Mouse (Mus musculus) left cerebral cortex, adult 11 months (tissue): Measurements from ENCODE around the gene Slc17a4.

Experiments
- DNase-seq: peaks from one replicate; pipeline ENCODE4 v3.0.0; 2022; ENCODE audit warnings: low spot score

Gene Slc17a4

GRCm38 (mm10) chr13:23892592-23893268, 22.1 kb downstream of the Slc17a4 start:
- DNase-seq: no peak

DNA sequence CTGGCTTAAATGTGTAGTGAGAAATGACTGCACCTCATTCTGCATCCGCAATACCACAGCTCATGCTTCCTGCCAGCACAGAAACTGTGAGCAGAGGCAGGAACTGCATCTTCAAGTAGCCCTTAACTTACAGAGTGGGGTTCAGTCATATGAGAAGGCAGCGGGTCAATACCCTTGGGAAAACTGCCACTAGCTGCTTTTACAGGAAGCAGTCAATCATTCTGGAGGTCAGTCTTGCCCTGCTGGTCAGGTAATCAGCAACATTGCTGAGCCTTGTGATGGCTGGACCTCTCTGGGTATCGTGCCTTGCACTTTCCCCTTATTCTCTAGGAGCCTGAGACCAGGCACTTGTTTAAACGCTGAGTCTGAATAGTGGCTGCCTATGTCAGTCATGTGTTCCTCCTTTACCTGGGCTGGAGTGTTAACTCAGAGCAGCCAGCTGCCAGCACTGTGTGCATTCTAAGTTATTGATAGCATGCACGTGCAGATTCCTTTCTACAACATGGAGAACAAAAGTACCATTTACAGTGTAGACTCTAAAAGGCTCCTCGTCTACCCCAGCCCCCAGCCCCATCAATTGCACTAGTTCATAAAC, 25.7 kb downstream of the Slc17a4 start:
- DNase-seq: no peak

- no peak for DNase-seq
Measured at GRCm38 (mm10) chr13:23887026-23887725, 27.6 kb downstream of the Slc17a4 start.

DNA sequence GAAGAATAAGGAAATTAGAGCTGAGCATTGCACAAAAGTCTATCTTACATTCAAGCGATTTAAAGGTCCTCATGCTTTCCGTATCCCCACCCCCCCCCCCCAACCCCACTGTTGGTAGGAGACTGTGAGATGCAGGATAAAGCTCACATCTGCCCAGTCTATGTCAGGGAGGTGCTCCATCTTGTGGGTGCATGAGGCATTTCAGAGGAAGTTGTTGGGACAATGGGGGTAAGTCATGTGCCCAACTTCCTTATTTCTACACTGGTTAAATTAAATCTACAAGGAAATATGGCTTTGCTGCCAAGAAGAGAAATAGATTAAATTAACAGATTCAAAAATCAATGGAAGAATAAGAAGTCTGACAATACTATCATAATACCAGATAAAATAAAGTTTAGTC, 29.3 kb downstream of the Slc17a4 start:
- DNase-seq: no peak

DNA sequence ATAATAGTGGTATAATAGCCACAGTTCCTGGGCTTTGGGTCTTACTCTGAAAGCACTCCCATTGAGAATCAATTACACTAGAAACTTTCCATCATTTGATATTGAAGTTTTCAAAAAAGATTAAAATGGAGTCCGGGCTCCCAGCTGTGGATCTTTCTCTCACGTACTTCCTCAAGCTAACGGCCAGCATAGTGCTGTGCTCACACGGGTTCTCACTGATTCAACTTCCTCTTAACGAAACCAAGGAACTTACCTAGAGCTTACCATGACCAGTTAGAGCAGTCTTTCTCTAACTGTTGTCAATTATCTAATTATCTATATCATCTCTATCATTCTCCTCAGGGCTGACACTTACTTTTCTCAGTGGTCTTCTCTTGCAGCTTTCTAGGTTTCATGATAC, 35.2 kb downstream of the Slc17a4 start:
- DNase-seq: no peak

- no peak for DNase-seq
Measured at GRCm38 (mm10) chr13:23879106-23879505, 35.7 kb downstream of the Slc17a4 start.

DNA sequence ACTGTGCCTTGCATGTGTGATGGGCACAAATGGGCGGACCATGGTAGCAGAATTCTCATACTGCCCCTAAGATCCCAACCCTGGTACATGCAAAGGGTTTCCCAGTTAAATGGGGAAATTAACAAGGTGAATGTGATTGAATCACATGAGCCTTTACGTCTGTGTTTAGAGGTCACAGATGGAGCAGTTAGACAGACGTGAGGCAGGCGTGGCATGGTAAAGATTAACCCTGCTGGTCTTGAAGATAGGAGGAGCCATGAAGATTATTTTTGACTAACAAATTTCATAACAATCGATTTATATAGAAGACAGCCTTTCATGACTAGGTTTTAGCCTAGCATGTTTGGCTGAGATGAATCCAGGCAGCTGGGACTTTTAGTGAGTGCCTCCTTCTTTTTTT, 41.7 kb downstream of the Slc17a4 start:
- DNase-seq: no peak

GRCm38 (mm10) chr13:23869996-23870395, 44.8 kb downstream of the Slc17a4 start:
- no peak for DNase-seq

- DNase-seq: no peak
Measured at GRCm38 (mm10) chr13:23868790-23869533, 45.8 kb downstream of the Slc17a4 start.

GRCm38 (mm10) chr13:23867405-23867804, 47.4 kb downstream of the Slc17a4 start, which contains the start of gene Slc17a1:
Slc17a1 (plus strand) TSS chr13:23867750.
- no peak for DNase-seq

DNA sequence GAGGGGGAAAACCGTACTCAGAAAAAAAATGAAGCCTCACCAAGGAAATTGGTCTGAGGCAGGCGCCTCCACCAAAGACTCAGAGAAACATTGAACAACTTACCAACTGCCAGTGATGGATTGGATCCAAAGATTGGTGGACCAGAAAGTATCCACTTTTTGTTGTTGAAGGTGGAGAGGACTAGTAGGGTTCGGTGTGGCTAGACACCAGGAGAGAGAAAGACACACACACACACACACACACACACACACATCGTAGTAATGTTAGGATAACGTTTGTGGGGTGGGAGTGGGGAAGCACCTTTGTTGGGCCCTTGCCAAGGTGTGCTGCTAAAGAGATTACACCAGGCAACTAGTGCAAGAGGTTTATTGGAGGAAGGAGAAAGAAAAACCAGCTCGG, 47.8 kb downstream of the Slc17a4 start:
- DNase-seq: no peak

- DNase-seq: no peak
Measured at GRCm38 (mm10) chr13:23866086-23866710, 48.6 kb downstream of the Slc17a4 start.

GRCm38 (mm10) chr13:23864711-23865110, 50.1 kb downstream of the Slc17a4 start:
- no peak for DNase-seq

GRCm38 (mm10) chr13:23861815-23862214, 53.0 kb downstream of the Slc17a4 start:
- DNase-seq: no peak

GRCm38 (mm10) chr13:23856401-23856800, 58.4 kb downstream of the Slc17a4 start:
- DNase-seq: no peak

- DNase-seq: no peak
Measured at GRCm38 (mm10) chr13:23849299-23849698, 65.5 kb downstream of the Slc17a4 start.
